Comparison of ENCODE assay signal across 8 mouse cellular contexts in the genomic region with DNA sequence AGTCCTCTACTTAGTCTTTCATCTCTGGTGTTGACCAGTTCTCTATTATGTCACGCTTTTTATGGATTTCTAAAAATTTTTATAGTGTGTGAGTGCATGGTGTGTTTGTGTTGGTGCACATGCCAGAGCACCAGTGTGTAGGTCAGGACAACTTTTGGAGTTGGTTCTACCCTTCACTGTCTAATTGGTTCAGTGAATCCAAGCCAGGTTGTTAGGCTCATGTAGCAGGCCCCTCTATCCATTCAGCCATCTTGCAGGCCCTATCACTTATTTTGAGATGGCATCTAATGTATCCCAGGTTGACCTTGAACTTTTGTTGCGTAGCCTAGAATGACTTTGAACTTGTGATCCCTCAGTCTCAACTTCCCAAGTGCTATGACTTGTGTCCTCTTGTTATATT. TPM values are rescaled to one million over a fixed set of nuclear protein-coding genes. Genes with fewer than 3 reads are reported as not detected.
A peak's percentile ranks its signal among the peaks of the same experiment; 100 is the strongest.
DNase-seq lines count a peak whose midpoint lies in the region; ATAC-seq and TF ChIP-seq lines count a peak whose summit lies in the region.

No protein-coding gene starts in this region.

- H3K27ac ChIP-seq in lung, embryonic 16.5 days (ENCODE audit: low read length): no peak overlapping the region
- no peak overlapping the region for H3K27ac ChIP-seq in forebrain, postnatal 0 days (ENCODE audit: low read depth, low read length)
- H3K27ac ChIP-seq in limb, embryonic 15.5 days: no peak overlapping the region
- H3K27ac ChIP-seq in stomach, embryonic 14.5 days (ENCODE audit: low read length): no peak overlapping the region

- H3K36me3 ChIP-seq in lung, embryonic 16.5 days (ENCODE audit: control insufficient read depth, insufficient read depth, low read length): peaks cover 8% of the 10 kb centered on the region
- H3K36me3 ChIP-seq in forebrain, postnatal 0 days (ENCODE audit: insufficient read depth): 0 out of 2 replicates have a peak, but pooled peaks cover 6% of the 10 kb centered on the region
- peaks cover 9% of the 10 kb centered on the region for H3K36me3 ChIP-seq in limb, embryonic 15.5 days
- peaks cover 7% of the 10 kb centered on the region; the same call in 1 of the 2 replicates for H3K36me3 ChIP-seq in stomach, embryonic 14.5 days (ENCODE audit: control insufficient read depth, insufficient read depth, low read length)

- H3K9me3 ChIP-seq in lung, embryonic 16.5 days (ENCODE audit: control insufficient read depth, low read length): 0 out of 2 replicates have a peak, but pooled peaks cover 3% of the 10 kb centered on the region
- H3K9me3 ChIP-seq in forebrain, postnatal 0 days (ENCODE audit: low read length): no peaks in the 10 kb centered on the region
- no peaks in the 10 kb centered on the region for H3K9me3 ChIP-seq in limb, embryonic 15.5 days
- H3K9me3 ChIP-seq in stomach, embryonic 14.5 days (ENCODE audit: control insufficient read depth, low read depth, low read length): peaks cover 6% of the 10 kb centered on the region; the same call in 1 of the 2 replicates

- no peak for ATAC-seq in lung, embryonic 16.5 days (ENCODE audit: low read depth)
- no peak for ATAC-seq in forebrain, postnatal 0 days
- no peak for ATAC-seq in limb, embryonic 15.5 days (ENCODE audit: insufficient number of reproducible peaks, low FRiP score, low TSS enrichment, low read depth)
- no peak for ATAC-seq in stomach, embryonic 14.5 days (ENCODE audit: insufficient number of reproducible peaks, insufficient read depth, low FRiP score, low read depth)

- 75% methylated on average over 2 of the region's 2 CpGs for WGBS in lung, embryonic 16.5 days
- WGBS in lung, adult 2 months: 72% methylated on average over 2 of the region's 2 CpGs
- WGBS in forebrain, postnatal 0 days: 70% methylated on average over 2 of the region's 2 CpGs
- WGBS in limb, embryonic 15.5 days: 66% methylated on average over 2 of the region's 2 CpGs
- WGBS in stomach, embryonic 14.5 days: 75% methylated on average over 2 of the region's 2 CpGs

- no peaks in the 10 kb centered on the region for H3K27me3 ChIP-seq in lung, embryonic 16.5 days (ENCODE audit: control insufficient read depth, insufficient read depth, low read depth, low read length)
- H3K27me3 ChIP-seq in forebrain, postnatal 0 days (ENCODE audit: insufficient read depth, low read length): no peaks in the 10 kb centered on the region
- H3K27me3 ChIP-seq in limb, embryonic 15.5 days: no peaks in the 10 kb centered on the region
- H3K27me3 ChIP-seq in stomach, embryonic 14.5 days (ENCODE audit: control insufficient read depth, insufficient read depth, low read length): no peaks in the 10 kb centered on the region

- H3K4me2 ChIP-seq in lung, embryonic 16.5 days (ENCODE audit: low read depth, low read length): peak overlapping the region; percentile 79
- H3K4me2 ChIP-seq in forebrain, postnatal 0 days (ENCODE audit: low read depth): peak overlapping the region; percentile 55
- H3K4me2 ChIP-seq in limb, embryonic 15.5 days: peak overlapping the region; percentile 76
- H3K4me2 ChIP-seq in stomach, embryonic 14.5 days (replicated peaks; ENCODE audit: low read depth, low read length): peak overlapping the region; percentile 70

- TF ChIP-seq CTCF in lung, adult 2 months (IDR thresholded peaks at IDR 0.05; ENCODE audit: insufficient read depth, low read length): no peak
- no peak for TF ChIP-seq CTCF in forebrain, postnatal 0 days (IDR thresholded peaks at IDR 0.05; ENCODE audit: low read depth)

- no peak for DNase-seq in lung, adult 2 months
- DNase-seq in forebrain, postnatal 0 days: no peak
- DNase-seq in right cerebral cortex, adult 2 months (ENCODE audit: low spot score in 2 of 2): no peak
- no peak for DNase-seq in cerebellum, postnatal 25 days
- no peak for DNase-seq in spleen, postnatal 36 days (ENCODE audit: low spot score in 2 of 2)

- H3K4me3 ChIP-seq in lung, embryonic 16.5 days (ENCODE audit: low read length): peak overlapping the region; percentile 84
- no peak overlapping the region for H3K4me3 ChIP-seq in lung, adult 2 months (replicated peaks; ENCODE audit: extremely low read depth, low read depth, low read length)
- peak overlapping the region; percentile 71 for H3K4me3 ChIP-seq in forebrain, postnatal 0 days (ENCODE audit: low read depth, low read length)
- H3K4me3 ChIP-seq in limb, embryonic 15.5 days: peak overlapping the region; percentile 78
- H3K4me3 ChIP-seq in stomach, embryonic 14.5 days (ENCODE audit: low read depth, low read length): peak overlapping the region; percentile 65

- H3K9ac ChIP-seq in lung, embryonic 16.5 days (ENCODE audit: low read length): no peak overlapping the region
- H3K9ac ChIP-seq in forebrain, postnatal 0 days: 0 out of 2 replicates have a peak overlapping the region, but pooled peaks have one; percentile 95
- no peak overlapping the region for H3K9ac ChIP-seq in limb, embryonic 15.5 days
- H3K9ac ChIP-seq in stomach, embryonic 14.5 days (replicated peaks; ENCODE audit: low read depth, low read length): no peak overlapping the region

- TF ChIP-seq POLR2A in lung, adult 2 months (IDR thresholded peaks at IDR 0.05; ENCODE audit: borderline replicate concordance, extremely low read depth, low read depth, low read length): no peak

- peaks cover 7% of the 10 kb centered on the region for H3K4me1 ChIP-seq in lung, embryonic 16.5 days (replicated peaks; ENCODE audit: control insufficient read depth, insufficient read depth, low read length)
- peaks cover 6% of the 10 kb centered on the region for H3K4me1 ChIP-seq in lung, adult 2 months (ENCODE audit: control insufficient read depth, insufficient read depth, low read length)
- H3K4me1 ChIP-seq in forebrain, postnatal 0 days (ENCODE audit: insufficient read depth): peaks cover 12% of the 10 kb centered on the region
- peaks cover 17% of the 10 kb centered on the region for H3K4me1 ChIP-seq in limb, embryonic 15.5 days
- H3K4me1 ChIP-seq in stomach, embryonic 14.5 days (ENCODE audit: control insufficient read depth, insufficient read depth, low read length): peaks cover 10% of the 10 kb centered on the region; the same call in 1 of the 2 replicates

RNA-seq across cellular contexts. Expression of gene Zmym2, which starts 2.0 kb away (rescaled TPM):
- 43.0 and 48.5 TPM in 2 replicates for polyA plus RNA-seq in lung, embryonic 16.5 days (2015; fragmentation: Nextera tagmentation; extraction: Ambion mirVana)
- polyA plus RNA-seq in lung, adult 2 months (2012; rRNA removed): 5.6 and 11.0 TPM in 2 replicates
- total RNA-seq in forebrain, postnatal 0 days (2014; rRNA removed): 55.5 and 79.9 TPM in 2 replicates
- polyA plus RNA-seq in forebrain, postnatal 0 days (2015; fragmentation: Nextera tagmentation; extraction: Ambion mirVana): 24.2 and 29.9 TPM in 2 replicates
- polyA plus RNA-seq in limb, embryonic 15.5 days (2015; fragmentation: Nextera tagmentation; extraction: Ambion mirVana): 34.0 and 38.2 TPM in 2 replicates
- polyA plus RNA-seq in stomach, embryonic 14.5 days (2014; fragmentation: Nextera tagmentation; extraction: Ambion mirVana): 47.3 and 54.0 TPM in 2 replicates
